Mouse (Mus musculus) embryonic facial prominence, embryonic 15.5 days (tissue): ENCODE data around the gene Ikbkg. TPM values are rescaled to one million over a fixed set of nuclear protein-coding genes. Genes with fewer than 3 reads are reported as not detected.
"Not testable (repeated sequence)": the region's sequence is repeated elsewhere in the genome, so short reads cannot be mapped to it uniquely, and the experiment has no call there.

Experiments
- ATAC-seq: fragments of 200-750 bp; cut with Nextera tagmentation; 2 replicates; pipeline ENCODE4 v1.8.0; 2017; ENCODE audit warnings: low read depth, moderate TSS enrichment; ENCODE audit not compliant: insufficient number of reproducible peaks, low FRiP score, low TSS enrichment
- H3K27ac ChIP-seq: fragments of 300-500 bp; sonication (generic); replicated peaks from 2 replicates; pipeline ENCODE4 v1.5.1; 2015; ENCODE audit warnings: mild to moderate bottlenecking, inconsistent platforms
- H3K27me3 ChIP-seq: fragments of 300-500 bp; sonication (generic); 2 replicates; pipeline ENCODE4 v1.6.1; 2015; ENCODE audit warnings: inconsistent platforms
- H3K36me3 ChIP-seq: fragments of 300-500 bp; sonication (generic); 2 replicates; pipeline ENCODE4 v1.6.1; 2015; ENCODE audit warnings: mild to moderate bottlenecking, inconsistent platforms
- H3K4me1 ChIP-seq: fragments of 300-500 bp; sonication (generic); 2 replicates; pipeline ENCODE4 v1.6.1; 2015; ENCODE audit warnings: inconsistent platforms
- H3K4me2 ChIP-seq: fragments of 300-500 bp; sonication (generic); replicated peaks from 2 replicates; pipeline ENCODE4 v1.6.1; 2015; ENCODE audit warnings: mild to moderate bottlenecking, inconsistent platforms
- H3K4me3 ChIP-seq: fragments of 300-500 bp; sonication (generic); replicated peaks from 2 replicates; pipeline ENCODE4 v1.5.1; 2015; ENCODE audit warnings: mild to moderate bottlenecking, inconsistent platforms
- H3K9ac ChIP-seq: fragments of 300-500 bp; sonication (generic); 2 replicates; pipeline ENCODE4 v1.6.1; 2015; ENCODE audit warnings: inconsistent platforms
- H3K9me3 ChIP-seq: fragments of 300-500 bp; sonication (generic); replicated peaks from 2 replicates; pipeline ENCODE4 v1.6.1; 2016; ENCODE audit warnings: inconsistent platforms
- WGBS: fragments of 180-500 bp; shearing (Covaris S2); methylation state at CpG from one replicate; pipeline ENCODE4 v1.1.7; 2015; 5-methylcytosine and 5-hydroxymethylcytosine counted together
- polyA plus RNA-seq: library from polyadenylated mRNA; unstranded; fragments of >200 nt; fragmentation: Nextera tagmentation; extraction: Ambion mirVana; gene quantifications from 2 replicates; pipeline ENCODE4 v1.2.1, GENCODE M21; 2015

The Ikbkg gene
- polyA plus RNA-seq = 20.3 and 21.4 TPM in 2 replicates

- peak; percentile 100 for ATAC-seq
- H3K4me3 ChIP-seq = peak within 1 kb of the TSS; percentile 56
- 21% methylated on average over 30 of the region's 30 CpGs for WGBS
These were observed at the start of gene Ikbkg, which contains the start of gene Fam3a for GRCm38 (mm10) chrX:74392535-74393443. TSS of gene Ikbkg (plus strand) at chrX:74393290. TSS of gene Fam3a (minus strand) at chrX:74393272.

GRCm38 (mm10) chrX:74352645-74353466 is 40.2 kb upstream of the Ikbkg start:
- Histone ChIP-seq H3K4me2 (peak overlapping the region; percentile 53), H3K4me3 (peak overlapping the region; percentile 48), H3K36me3 (no peaks in the 10 kb centered on the region), H3K27me3 (no peaks in the 10 kb centered on the region), H3K4me1 (no peaks in the 10 kb centered on the region), H3K9me3 (no peaks in the 10 kb centered on the region), H3K27ac (peak overlapping the region; percentile 22; the same call in 1 of the 2 replicates), H3K9ac (peak overlapping the region; percentile 35)
- ATAC-seq = no peak
- 24% methylated on average over 13 of the region's 13 CpGs for WGBS

More at GRCm38 (mm10) chrX:74392535-74393443, at the start of gene Ikbkg, which contains the start of gene Fam3a:
- Histone ChIP-seq H3K9me3 (no peaks in the 10 kb centered on the region), H3K36me3 (no peaks in the 10 kb centered on the region), H3K4me1 (0 out of 2 replicates have a peak, but pooled peaks cover 4% of the 10 kb centered on the region), H3K27me3 (no peaks in the 10 kb centered on the region), H3K27ac (peak within 1 kb of the TSS; percentile 82), H3K9ac (peak within 1 kb of the TSS; percentile 50), H3K4me2 (peak within 1 kb of the TSS; percentile 51)

DNA sequence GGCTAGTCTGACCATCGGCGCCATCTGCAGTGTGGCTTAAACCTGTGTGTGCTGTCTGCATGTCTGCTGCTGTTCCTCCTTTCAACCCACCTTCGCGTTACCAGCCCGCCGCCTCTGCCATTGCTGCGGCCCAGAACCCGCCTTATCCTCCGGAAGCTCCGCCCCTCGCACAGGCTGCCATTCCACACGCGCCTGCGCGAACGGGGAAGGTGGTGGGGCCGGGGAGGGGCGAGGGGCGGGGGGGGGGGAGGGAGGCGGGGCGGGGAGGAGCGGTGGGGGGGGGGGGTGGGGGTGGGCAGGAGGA is 39.7 kb upstream of the Ikbkg start, which contains the start of gene Lage3:
Gene Lage3 (minus strand): TSS at position 152 of the 304 bp plus-strand sequence.
- H3K9ac ChIP-seq = peak within 1 kb of the TSS; percentile 35
- no peaks in the 10 kb centered on the region for H3K9me3 ChIP-seq
- H3K4me1 ChIP-seq = no peaks in the 10 kb centered on the region
- no peaks in the 10 kb centered on the region for H3K36me3 ChIP-seq
- peak within 1 kb of the TSS; percentile 48 for H3K4me3 ChIP-seq
- 30% methylated on average over 16 of the region's 22 CpGs for WGBS
- H3K27me3 ChIP-seq = no peaks in the 10 kb centered on the region
- peak; percentile 67; the same call in 1 of the 2 replicates for ATAC-seq
- peak within 1 kb of the TSS; percentile 53 for H3K4me2 ChIP-seq
- H3K27ac ChIP-seq = peak within 1 kb of the TSS; percentile 22; the same call in 1 of the 2 replicates

- H3K9ac ChIP-seq, H3K4me1 ChIP-seq, H3K4me3 ChIP-seq, H3K36me3 ChIP-seq, H3K27me3 ChIP-seq, H3K4me2 ChIP-seq, ATAC-seq, H3K9me3 ChIP-seq, H3K27ac ChIP-seq: not testable (repeated sequence)
- 92% methylated on average over 3 of the region's 3 CpGs for WGBS
These were observed 36.0 kb upstream of the Ikbkg start for GRCm38 (mm10) chrX:74357069-74357468.

DNA sequence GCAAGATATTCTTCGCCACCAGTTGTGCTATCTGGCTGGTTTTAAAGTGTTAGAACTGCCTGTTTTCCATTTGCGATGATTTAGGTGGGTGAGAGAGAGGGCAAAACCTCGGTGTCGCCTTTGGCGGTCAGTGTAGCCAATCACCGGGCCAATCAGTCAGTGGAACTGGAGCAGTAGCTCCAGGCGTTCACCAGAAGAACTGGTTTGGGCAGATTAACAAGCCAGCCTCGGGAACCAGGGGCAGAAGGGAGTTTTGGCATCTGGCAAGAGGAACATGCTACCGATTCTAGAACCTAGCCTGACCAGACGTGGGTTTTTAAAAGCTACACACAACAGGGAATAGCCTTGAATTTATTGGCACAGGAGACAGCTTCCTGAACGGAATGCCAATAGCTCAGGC is 33.9 kb upstream of the Ikbkg start:
- no peaks in the 10 kb centered on the region for H3K4me1 ChIP-seq
- no peak overlapping the region for H3K4me2 ChIP-seq
- H3K9ac ChIP-seq = no peak overlapping the region
- no peak for ATAC-seq
- H3K36me3 ChIP-seq = no peaks in the 10 kb centered on the region
- no peak overlapping the region for H3K4me3 ChIP-seq
- WGBS = 38% methylated on average over 11 of the region's 11 CpGs
- H3K9me3 ChIP-seq = no peaks in the 10 kb centered on the region
- H3K27ac ChIP-seq = no peak overlapping the region
- H3K27me3 ChIP-seq = no peaks in the 10 kb centered on the region

- no peaks in the 10 kb centered on the region for H3K9me3 ChIP-seq
- 59% methylated on average over 10 of the region's 10 CpGs for WGBS
- no peak overlapping the region for H3K27ac ChIP-seq
- peaks cover 3% of the 10 kb centered on the region; the same call in 1 of the 2 replicates for H3K4me1 ChIP-seq
- H3K9ac ChIP-seq = peak overlapping the region; percentile 42; the same call in 1 of the 2 replicates
- peak overlapping the region; percentile 51 for H3K4me2 ChIP-seq
- peak overlapping the region; percentile 57 for H3K4me3 ChIP-seq
- 0 out of 2 replicates have a peak, but pooled peaks cover 8% of the 10 kb centered on the region for H3K36me3 ChIP-seq
- ATAC-seq = no peak
- H3K27me3 ChIP-seq = no peaks in the 10 kb centered on the region
These were observed 25.6 kb upstream of the Ikbkg start for GRCm38 (mm10) chrX:74367512-74367911.

- WGBS = 20% methylated on average over 47 of the region's 49 CpGs
- peak overlapping the region; percentile 51 for H3K4me2 ChIP-seq
- peak overlapping the region; percentile 57 for H3K4me3 ChIP-seq
- H3K27ac ChIP-seq = peak overlapping the region; percentile 72
- 0 out of 2 replicates have a peak, but pooled peaks cover 8% of the 10 kb centered on the region for H3K36me3 ChIP-seq
- peak; percentile 86 for ATAC-seq
- H3K9me3 ChIP-seq = no peaks in the 10 kb centered on the region
- H3K4me1 ChIP-seq = peaks cover 3% of the 10 kb centered on the region; the same call in 1 of the 2 replicates
- no peaks in the 10 kb centered on the region for H3K27me3 ChIP-seq
- peak overlapping the region; percentile 42 for H3K9ac ChIP-seq
These were observed 24.7 kb upstream of the Ikbkg start for GRCm38 (mm10) chrX:74368209-74368909.

- Histone ChIP-seq H3K9ac (0 out of 2 replicates have a peak within 1 kb of the TSS, but pooled peaks have one; percentile 23), H3K4me1 (no peaks in the 10 kb centered on the region), H3K27ac (no peak within 1 kb of the TSS), H3K9me3 (no peaks in the 10 kb centered on the region), H3K4me3 (peak within 1 kb of the TSS; percentile 53), H3K27me3 (no peaks in the 10 kb centered on the region), H3K4me2 (peak within 1 kb of the TSS; percentile 55), H3K36me3 (no peaks in the 10 kb centered on the region)
- ATAC-seq = peak; percentile 88
- 20% methylated on average over 32 of the region's 32 CpGs for WGBS
These were observed 20.1 kb upstream of the Ikbkg start, which contains the start of the genes Ubl4a and Slc10a3 for GRCm38 (mm10) chrX:74372888-74373549. TSS of gene Ubl4a (minus strand) at chrX:74373218. TSS of gene Slc10a3 (minus strand) at chrX:74373349.

DNA sequence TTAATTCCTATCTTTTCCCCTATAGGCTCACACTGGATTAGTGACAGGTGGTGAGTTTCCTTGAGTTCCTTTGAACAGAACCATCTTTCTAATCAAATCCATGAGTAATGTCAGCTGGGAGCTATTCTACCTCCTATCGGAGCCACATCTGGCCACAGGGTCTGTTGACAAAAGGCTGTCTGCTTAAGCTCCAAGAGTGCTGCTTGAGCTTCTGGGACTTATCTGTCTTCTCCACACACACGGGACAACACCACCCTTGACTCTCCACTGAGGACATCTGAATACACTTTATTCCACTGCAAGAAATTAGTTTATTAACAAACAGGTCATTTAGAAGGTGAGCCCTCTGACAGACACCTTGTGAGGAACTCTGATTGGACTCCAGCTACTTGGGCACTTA is 8.6 kb upstream of the Ikbkg start:
- no peaks in the 10 kb centered on the region for H3K9me3 ChIP-seq
- H3K27me3 ChIP-seq = no peaks in the 10 kb centered on the region
- ATAC-seq = no peak
- H3K27ac ChIP-seq = no peak overlapping the region
- no peaks in the 10 kb centered on the region for H3K4me1 ChIP-seq
- H3K9ac ChIP-seq = no peak overlapping the region
- no peaks in the 10 kb centered on the region for H3K36me3 ChIP-seq
- no peak overlapping the region for H3K4me3 ChIP-seq
- 52% methylated on average over 2 of the region's 2 CpGs for WGBS
- no peak overlapping the region for H3K4me2 ChIP-seq

- Histone ChIP-seq H3K27ac (no peak overlapping the region), H3K9me3 (no peaks in the 10 kb centered on the region), H3K4me2 (no peak overlapping the region), H3K36me3 (no peaks in the 10 kb centered on the region), H3K4me3 (no peak overlapping the region), H3K9ac (no peak overlapping the region), H3K4me1 (0 out of 2 replicates have a peak, but pooled peaks cover 4% of the 10 kb centered on the region), H3K27me3 (no peaks in the 10 kb centered on the region)
- no peak for ATAC-seq
These were observed 4.9 kb upstream of the Ikbkg start for GRCm38 (mm10) chrX:74388153-74388552.
